Mouse (Mus musculus) hindbrain, postnatal 0 days (tissue): ENCODE results near the gene Bhlhe41. TPM values are rescaled to one million over a fixed set of nuclear protein-coding genes. Genes with fewer than 3 reads are reported as not detected.

Experiments
- ATAC-seq: fragments of 200-750 bp; cut with Nextera tagmentation; 2 replicates; pipeline ENCODE4 v1.8.0; 2017; ENCODE audit warnings: mild to moderate bottlenecking, moderate TSS enrichment, moderate library complexity
- DNase-seq: peaks from one replicate; pipeline ENCODE4 v3.0.0-alpha.2; 2015; ENCODE audit warnings: low spot score
- H3K27ac ChIP-seq: fragments of 300-500 bp; sonication (generic); 2 replicates; pipeline ENCODE4 v1.5.1; 2014; ENCODE audit warnings: mild to moderate bottlenecking
- H3K27me3 ChIP-seq: fragments of 300-500 bp; sonication (generic); 2 replicates; pipeline ENCODE4 v1.6.1; 2014; ENCODE audit warnings: low read length, mixed read lengths; ENCODE audit not compliant: insufficient read depth
- H3K36me3 ChIP-seq: fragments of 300-500 bp; sonication (generic); 2 replicates; pipeline ENCODE4 v1.6.1; 2014; ENCODE audit warnings: low read length, mixed read lengths; ENCODE audit not compliant: insufficient read depth
- H3K4me1 ChIP-seq: fragments of 300-500 bp; sonication (generic); 2 replicates; pipeline ENCODE4 v1.6.1; 2014; ENCODE audit warnings: antibody characterized with exemption, low read length, mixed read lengths; ENCODE audit not compliant: insufficient read depth
- H3K4me2 ChIP-seq: fragments of 300-500 bp; sonication (generic); 2 replicates; pipeline ENCODE4 v1.6.1; 2014; ENCODE audit warnings: low read depth, mild to moderate bottlenecking, low read length, moderate library complexity, mixed read lengths
- H3K4me3 ChIP-seq: fragments of 300-500 bp; sonication (generic); 2 replicates; pipeline ENCODE4 v1.5.1; 2014; ENCODE audit warnings: low read length
- H3K9ac ChIP-seq: fragments of 300-500 bp; sonication (generic); replicated peaks from 2 replicates; pipeline ENCODE4 v1.6.1; 2014; ENCODE audit warnings: mild to moderate bottlenecking, low read length, moderate library complexity, mixed read lengths
- H3K9me3 ChIP-seq: fragments of 300-500 bp; sonication (generic); 2 replicates; pipeline ENCODE4 v1.6.1; 2016; ENCODE audit warnings: low read length, mixed read lengths
- CTCF ChIP-seq: IDR thresholded peaks from 2 replicates; pipeline ENCODE4 v1.5.1; 2016; ENCODE audit warnings: antibody characterized with exemption, control low read depth, low read depth
- WGBS: fragments of 180-500 bp; shearing (Covaris S2); extraction: QIAGEN DNeasy Blood & Tissue Kit; methylation state at CpG from one replicate; pipeline ENCODE4 v1.1.7; 2014; 5-methylcytosine and 5-hydroxymethylcytosine counted together
- polyA plus RNA-seq: library from polyadenylated mRNA; unstranded; fragments of >200 nt; fragmentation: Nextera tagmentation; extraction: Ambion mirVana; gene quantifications from 2 replicates; pipeline ENCODE4 v1.2.1, GENCODE M21; 2015
- total RNA-seq: library from RNA; depleted of rRNA; stranded (reverse); fragments of >200 nt; gene quantifications from 2 replicates; pipeline ENCODE4 v1.2.3, GENCODE M21; 2014

Bhlhe41 gene
- total and polyA plus RNA-seq, 2 experiments from 2014 or later: 6.8 to 9.4 TPM

GRCm38 (mm10) chr6:145862739-145863064, 2.7 kb downstream of the Bhlhe41 start:
- H3K36me3 ChIP-seq: no peaks in the 10 kb centered on the region; the same call in 1 of the 2 replicates
- no peaks in the 10 kb centered on the region for H3K9me3 ChIP-seq
- peak overlapping the region; percentile 97 for H3K4me2 ChIP-seq
- peak overlapping the region; percentile 80 for H3K4me3 ChIP-seq
- no peak for DNase-seq
- peak overlapping the region; percentile 91 for H3K27ac ChIP-seq
- ATAC-seq: peak; percentile 3; the same call in 1 of the 2 replicates
- TF ChIP-seq CTCF: no peak
- 1% methylated on average over 35 of the region's 35 CpGs for whole genome bisulfite sequencing
- H3K27me3 ChIP-seq: no peaks in the 10 kb centered on the region
- H3K9ac ChIP-seq: peak overlapping the region; percentile 80
- no peaks in the 10 kb centered on the region for H3K4me1 ChIP-seq

GRCm38 (mm10) chr6:145862321-145862720, 3.0 kb downstream of the Bhlhe41 start:
- H3K27ac ChIP-seq: peak overlapping the region; percentile 91; the same call in 1 of the 2 replicates
- H3K4me1 ChIP-seq: no peaks in the 10 kb centered on the region
- ATAC-seq (no peak), DNase-seq (no peak)
- no peaks in the 10 kb centered on the region for H3K27me3 ChIP-seq
- 15% methylated on average over 4 of the region's 4 CpGs for WGBS
- H3K9ac ChIP-seq: peak overlapping the region; percentile 80
- TF ChIP-seq CTCF: no peak
- no peaks in the 10 kb centered on the region for H3K9me3 ChIP-seq
- no peaks in the 10 kb centered on the region; the same call in 1 of the 2 replicates for H3K36me3 ChIP-seq
- H3K4me3 ChIP-seq: peak overlapping the region; percentile 80
- peak overlapping the region; percentile 97 for H3K4me2 ChIP-seq

- peak overlapping the region; percentile 97 for H3K4me2 ChIP-seq
- DNase-seq (no peak), ATAC-seq (no peak)
- H3K9ac ChIP-seq: no peak overlapping the region
- no peak overlapping the region for H3K27ac ChIP-seq
- no peaks in the 10 kb centered on the region for H3K4me1 ChIP-seq
- H3K27me3 ChIP-seq: no peaks in the 10 kb centered on the region
- H3K4me3 ChIP-seq: peak overlapping the region; percentile 80
- WGBS: 69% methylated on average over 9 of the region's 9 CpGs
- H3K9me3 ChIP-seq: no peaks in the 10 kb centered on the region
- no peaks in the 10 kb centered on the region; the same call in 1 of the 2 replicates for H3K36me3 ChIP-seq
- TF ChIP-seq CTCF: no peak
Observed at GRCm38 (mm10) chr6:145861462-145862227, 3.7 kb downstream of the Bhlhe41 start.

- no peak for DNase-seq
- Histone ChIP-seq H3K4me2 (no peak overlapping the region; the same call in 1 of the 2 replicates), H3K9ac (no peak overlapping the region), H3K9me3 (no peaks in the 10 kb centered on the region), H3K4me3 (no peak overlapping the region), H3K27ac (no peak overlapping the region), H3K27me3 (no peaks in the 10 kb centered on the region), H3K36me3 (no peaks in the 10 kb centered on the region; the same call in 1 of the 2 replicates), H3K4me1 (no peaks in the 10 kb centered on the region)
- no peak for ATAC-seq
- WGBS: 51% methylated on average over 2 of the region's 2 CpGs
- peak; percentile 48 for TF ChIP-seq CTCF
Observed at GRCm38 (mm10) chr6:145860350-145860749, 5.0 kb downstream of the Bhlhe41 start.

- Histone ChIP-seq H3K27ac (no peak overlapping the region), H3K4me1 (no peaks in the 10 kb centered on the region), H3K9me3 (no peaks in the 10 kb centered on the region), H3K27me3 (no peaks in the 10 kb centered on the region), H3K9ac (no peak overlapping the region), H3K4me3 (no peak overlapping the region), H3K36me3 (no peaks in the 10 kb centered on the region; the same call in 1 of the 2 replicates), H3K4me2 (no peak overlapping the region)
- WGBS: 61% methylated on average over 8 of the region's 8 CpGs
- no peak for DNase-seq
- ATAC-seq: no peak
- TF ChIP-seq CTCF: no peak
Observed at GRCm38 (mm10) chr6:145858414-145858813, 6.9 kb downstream of the Bhlhe41 start.

GRCm38 (mm10) chr6:145857428-145857827, 7.9 kb downstream of the Bhlhe41 start:
- no peak for TF ChIP-seq CTCF
- DNase-seq: no peak

More at GRCm38 (mm10) chr6:145857428-145857827, 7.9 kb downstream of the Bhlhe41 start:
- 86% methylated on average over 7 of the region's 7 CpGs for WGBS
- no peaks in the 10 kb centered on the region for H3K27me3 ChIP-seq
- H3K27ac ChIP-seq: no peak overlapping the region
- no peaks in the 10 kb centered on the region for H3K4me1 ChIP-seq
- H3K9me3 ChIP-seq: no peaks in the 10 kb centered on the region
- H3K9ac ChIP-seq: no peak overlapping the region
- no peak overlapping the region for H3K4me3 ChIP-seq
- ATAC-seq: no peak
- H3K36me3 ChIP-seq: no peaks in the 10 kb centered on the region; the same call in 1 of the 2 replicates
- no peak overlapping the region for H3K4me2 ChIP-seq
